Mouse (Mus musculus) layer of hippocampus, adult 9-11 months (tissue): Measurements from ENCODE around the gene Lcmt1.

ENCODE experiments used
- DNase-seq: peaks from one replicate; pipeline ENCODE4 v3.0.0; 2022

Gene Lcmt1

GRCm38 (mm10) chr7:123361229-123361980 is 8.2 kb upstream of the Lcmt1 start:
- no peak for DNase-seq

- DNase-seq: no peak
Measured at GRCm38 (mm10) chr7:123362806-123363205, 6.8 kb upstream of the Lcmt1 start.

GRCm38 (mm10) chr7:123363971-123364370 is 5.6 kb upstream of the Lcmt1 start:
- peak; percentile 69 for DNase-seq

- DNase-seq: no peak
Measured at GRCm38 (mm10) chr7:123365876-123366741, 3.5 kb upstream of the Lcmt1 start.

GRCm38 (mm10) chr7:123366806-123367205 is 2.8 kb upstream of the Lcmt1 start:
- no peak for DNase-seq

GRCm38 (mm10) chr7:123367218-123368150 is 2.1 kb upstream of the Lcmt1 start:
- DNase-seq: peak; percentile 59

DNA sequence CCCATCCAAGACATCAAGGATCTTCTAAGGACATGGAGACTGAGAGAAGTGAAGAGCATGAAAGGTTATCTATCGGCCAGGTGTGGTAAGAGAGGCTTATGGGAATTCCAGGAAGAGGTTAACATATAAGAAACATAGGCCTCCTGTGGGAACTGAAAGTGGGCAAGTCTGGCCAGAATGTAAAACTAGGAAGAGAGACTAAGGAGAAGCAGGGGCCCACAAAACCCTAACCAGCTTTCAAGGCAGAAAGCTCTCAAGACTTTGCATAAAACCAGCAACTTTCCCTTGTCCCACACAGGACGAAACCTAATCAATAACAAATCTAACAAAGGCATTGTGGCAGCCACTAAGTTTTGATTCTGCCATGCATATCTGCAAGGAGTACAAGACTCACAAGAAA is 1.4 kb upstream of the Lcmt1 start:
- DNase-seq: no peak

- DNase-seq: peak; percentile 42
Measured at GRCm38 (mm10) chr7:123368778-123369746, 522 bp upstream of the Lcmt1 start.

GRCm38 (mm10) chr7:123370700-123371099 is 1.1 kb downstream of the Lcmt1 start:
- no peak for DNase-seq

- no peak for DNase-seq
Measured at GRCm38 (mm10) chr7:123371501-123371900, 1.9 kb downstream of the Lcmt1 start.

DNA sequence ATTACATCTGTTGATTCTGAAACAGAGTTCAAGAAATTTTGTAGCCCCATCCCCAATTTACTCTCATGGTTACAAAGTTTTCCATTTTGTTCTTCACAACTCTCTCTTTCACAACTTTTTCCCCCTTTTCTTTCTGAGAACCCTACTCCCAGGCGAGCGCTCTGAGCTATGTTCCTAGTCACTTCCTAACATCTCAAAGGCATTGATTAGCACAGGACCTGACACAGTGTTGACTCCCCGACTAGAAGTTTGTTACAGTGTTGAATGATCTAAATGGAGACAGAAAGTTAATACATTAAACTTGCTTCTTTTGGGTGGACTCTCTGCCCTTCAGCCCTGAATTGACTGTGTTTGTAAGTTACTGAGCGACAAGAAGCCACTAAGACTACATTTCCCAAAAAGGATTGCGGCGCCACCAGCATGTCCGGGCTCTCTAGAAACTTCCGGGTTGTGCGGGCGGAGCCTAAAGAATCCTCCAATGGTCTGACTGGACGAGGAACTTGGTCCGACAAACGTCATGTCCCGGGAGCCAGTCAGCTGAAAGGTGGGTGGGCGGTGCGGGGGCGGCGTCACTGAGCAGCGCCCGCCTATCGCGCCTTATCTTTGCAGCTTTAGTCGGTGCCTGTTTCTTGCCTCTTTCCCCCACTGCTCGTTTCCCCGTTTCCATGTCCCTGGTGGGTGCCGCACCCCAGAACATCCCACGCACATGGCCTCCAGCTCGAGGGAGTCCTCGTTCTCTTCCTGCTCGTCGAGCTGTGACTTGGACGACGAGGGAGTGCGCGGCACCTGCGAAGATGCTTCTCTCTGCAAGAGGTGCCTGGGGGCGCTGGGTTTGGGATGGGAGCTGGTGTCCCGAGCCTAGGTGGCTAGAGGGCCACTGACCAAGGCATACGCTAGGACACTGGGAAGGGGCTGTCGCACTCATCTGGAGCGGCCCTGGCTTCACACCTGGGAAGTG is 8.1 kb downstream of the Lcmt1 start:
- DNase-seq: peak; percentile 98

GRCm38 (mm10) chr7:123385693-123386407 is 16.3 kb downstream of the Lcmt1 start:
- no peak for DNase-seq

GRCm38 (mm10) chr7:123389686-123390280 is 20.2 kb downstream of the Lcmt1 start:
- no peak for DNase-seq

DNA sequence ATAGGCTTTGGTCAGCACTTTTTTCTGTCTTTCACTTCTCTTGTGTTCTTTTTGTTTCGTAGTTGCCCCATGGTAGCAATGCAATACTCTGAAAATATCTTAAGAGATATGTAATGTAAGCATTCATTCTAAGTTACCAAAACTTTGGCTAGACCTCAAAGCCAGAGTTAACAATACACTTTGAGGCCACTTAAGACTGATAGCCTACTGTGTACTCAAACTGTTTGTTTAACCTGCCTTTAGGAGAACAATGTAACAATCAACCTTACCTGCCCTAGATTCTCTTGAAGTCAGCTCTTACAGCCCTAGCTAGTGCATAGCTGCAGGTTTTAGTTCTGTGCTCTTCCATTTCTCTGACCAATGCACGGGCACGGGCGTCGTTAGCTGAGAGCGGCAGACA is 24.7 kb downstream of the Lcmt1 start:
- DNase-seq: no peak

GRCm38 (mm10) chr7:123396900-123397299 is 27.3 kb downstream of the Lcmt1 start:
- no peak for DNase-seq

DNA sequence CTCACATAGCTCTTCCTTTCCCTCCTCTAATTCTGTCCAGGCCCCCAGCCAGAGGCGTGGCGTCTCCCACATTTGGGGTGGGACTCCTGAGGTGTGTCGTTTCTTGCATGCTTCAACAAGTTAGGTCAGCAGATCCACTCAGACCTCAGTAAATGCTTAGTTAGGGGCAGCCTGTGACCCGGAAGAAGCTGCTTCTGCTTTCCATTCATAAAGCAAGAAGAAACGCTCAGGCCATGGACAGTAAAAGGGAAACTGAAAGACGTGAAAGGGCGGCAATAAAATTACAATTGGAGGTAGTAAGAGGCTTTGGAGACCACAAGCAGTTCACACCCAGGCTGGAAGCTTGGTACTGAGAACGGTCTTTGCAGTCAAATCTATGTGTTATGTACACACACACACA is 27.8 kb downstream of the Lcmt1 start:
- no peak for DNase-seq

DNA sequence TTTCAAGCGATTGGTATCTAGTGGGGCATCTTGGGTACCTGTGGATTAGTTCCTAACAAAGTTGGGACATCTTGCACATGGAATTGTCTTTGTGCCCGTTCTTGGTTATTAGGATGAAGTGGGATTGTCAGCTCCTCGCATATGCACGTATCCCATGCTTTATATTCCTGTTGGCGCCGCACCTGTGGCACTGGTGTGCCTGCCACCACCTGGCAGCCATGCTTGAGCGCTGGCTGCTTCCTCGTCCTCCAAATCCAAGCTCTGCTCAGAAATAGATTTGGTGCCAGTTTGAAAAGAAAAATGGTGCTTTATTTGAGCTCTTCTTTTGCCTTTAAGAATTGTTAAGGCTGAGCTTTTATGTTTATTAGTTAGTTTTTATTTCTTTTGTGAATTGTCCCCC is 28.3 kb downstream of the Lcmt1 start:
- no peak for DNase-seq

DNA sequence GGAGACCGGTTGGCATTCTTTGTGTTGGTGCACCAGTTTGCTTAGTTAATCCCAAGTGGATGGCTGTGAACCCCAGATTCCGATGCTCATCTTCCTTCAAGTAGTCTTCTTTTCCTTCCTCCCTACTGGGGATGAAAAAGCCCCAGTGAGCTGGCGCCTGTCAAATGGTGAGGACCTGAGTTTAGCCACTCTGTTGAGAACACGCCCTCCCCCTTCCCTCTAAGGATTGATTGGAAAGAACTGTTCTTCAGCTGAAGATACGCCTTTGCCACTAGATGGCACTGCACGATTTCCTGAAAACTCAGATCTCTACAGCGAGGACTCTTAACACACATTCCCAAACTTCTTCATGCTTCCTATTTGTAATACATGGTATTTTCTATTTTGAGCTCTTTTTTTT is 29.2 kb downstream of the Lcmt1 start:
- peak; percentile 31 for DNase-seq

GRCm38 (mm10) chr7:123399286-123399685 is 29.7 kb downstream of the Lcmt1 start:
- no peak for DNase-seq
